8 mouse cellular contexts compared by ENCODE assay signal in genomic region chr2:164073918-164074578, GRCm38 (mm10). TPM values are rescaled to one million over a fixed set of nuclear protein-coding genes. Genes with fewer than 3 reads are reported as not detected.
DNase-seq lines count a peak whose midpoint lies in the region; ATAC-seq lines count a peak whose summit lies in the region.

No protein-coding gene starts in this region.

- DNase-seq in NIH3T3 (ENCODE audit: low read depth) = peak; percentile 99
- DNase-seq in cerebellum, postnatal 10 days = peak; percentile 99
- DNase-seq in frontal cortex, postnatal 14 days (ENCODE audit: low spot score in 2 of 2) = peak; percentile 94 to 98
- peak; percentile 94 to 96 for DNase-seq in layer of hippocampus, postnatal 25 days (ENCODE audit: extremely low spot score in 1 of 2, low spot score in 1 of 2)
- DNase-seq in lung, postnatal 25 days (ENCODE audit: low spot score) = peak; percentile 99
- peak; percentile 98 for DNase-seq in retina, embryonic 14.5 days (ENCODE audit: low spot score)
- DNase-seq in thymus, postnatal 4 days = peak; percentile 99

- H3K4me3 ChIP-seq in hindbrain, embryonic 13.5 days = peak overlapping the region; percentile 91

- H3K9ac ChIP-seq in hindbrain, embryonic 13.5 days = peak overlapping the region; percentile 86

- H3K27me3 ChIP-seq in hindbrain, embryonic 13.5 days = no peaks in the 10 kb centered on the region

- no peaks in the 10 kb centered on the region for H3K9me3 ChIP-seq in hindbrain, embryonic 13.5 days

- H3K4me1 ChIP-seq in hindbrain, embryonic 13.5 days (replicated peaks) = peaks cover 26% of the 10 kb centered on the region

- under 1% methylated on average over 48 of the region's 48 CpGs for WGBS in hindbrain, embryonic 13.5 days

- ATAC-seq in hindbrain, embryonic 13.5 days (ENCODE audit: low FRiP score) = peak; percentile 68

- peak overlapping the region; percentile 89 for H3K4me2 ChIP-seq in hindbrain, embryonic 13.5 days

- H3K36me3 ChIP-seq in hindbrain, embryonic 13.5 days = no peaks in the 10 kb centered on the region

- peak overlapping the region; percentile 79 for H3K27ac ChIP-seq in hindbrain, embryonic 13.5 days

RNA-seq across cellular contexts. Expression of gene Tomm34, which starts 3.1 kb away (rescaled TPM):
- 47.1 and 49.5 TPM in 2 replicates for polyA plus RNA-seq in hindbrain, embryonic 13.5 days (2015; fragmentation: Nextera tagmentation; extraction: Ambion mirVana)
- 10 to 100 TPM; 86.8 to 95.2 TPM for total RNA-seq in layer of hippocampus, postnatal 25 days (2021)

RNA-seq across cellular contexts. Expression of gene Stk4, which starts 3.9 kb away (rescaled TPM):
- 21.1 and 24.0 TPM in 2 replicates for polyA plus RNA-seq in hindbrain, embryonic 13.5 days (2015; fragmentation: Nextera tagmentation; extraction: Ambion mirVana)
- 10 to 100 TPM; 47.8 to 48.6 TPM for total RNA-seq in layer of hippocampus, postnatal 25 days (2021)

RNA-seq across cellular contexts. Expression of gene Pabpc1l, which starts 48.8 kb away (rescaled TPM):
- 0.44 and 2.2 TPM in 2 replicates for polyA plus RNA-seq in hindbrain, embryonic 13.5 days (2015; fragmentation: Nextera tagmentation; extraction: Ambion mirVana)
- total RNA-seq in layer of hippocampus, postnatal 25 days (2021) = 1 to 10 TPM in 1 of 2 experiments, under 1 TPM in 1; 0.32 to 1.3 TPM

Comparison
In these comparisons a context has a peak if more than half of its experiments do, and no peak if none do; other contexts are left out.
1. Peak in every context shown above with its lines: DNase-seq, ATAC-seq, H3K4me3 ChIP-seq and H3K27ac ChIP-seq.